Mouse (Mus musculus) limb, embryonic 14.5 days (tissue): Measurements from ENCODE around the gene Gm12800. TPM values are rescaled to one million over a fixed set of nuclear protein-coding genes. Genes with fewer than 3 reads are reported as not detected.
"Not testable (repeated sequence)": the region's sequence is repeated elsewhere in the genome, so short reads cannot be mapped to it uniquely, and the experiment has no call there.

Experiments
- ATAC-seq: fragments of 200-750 bp; cut with Nextera tagmentation; 2 replicates; pipeline ENCODE4 v1.8.0; 2017; ENCODE audit warnings: low read depth, moderate number of reproducible peaks, moderate TSS enrichment; ENCODE audit not compliant: low FRiP score
- DNase-seq: peaks from one replicate; pipeline ENCODE4 v3.0.0-alpha.2; 2015; ENCODE audit warnings: low spot score
- H3K27ac ChIP-seq: fragments of 300-500 bp; sonication (generic); replicated peaks from 2 replicates; pipeline ENCODE4 v1.5.1; 2014; ENCODE audit warnings: low read depth, mild to moderate bottlenecking, low read length, moderate library complexity, mixed read lengths
- H3K27me3 ChIP-seq: fragments of 300-500 bp; sonication (generic); 2 replicates; pipeline ENCODE4 v1.6.1; 2014; ENCODE audit warnings: low read length, mixed read lengths; ENCODE audit not compliant: control insufficient read depth, insufficient read depth
- H3K36me3 ChIP-seq: fragments of 300-500 bp; sonication (generic); 2 replicates; pipeline ENCODE4 v1.6.1; 2014; ENCODE audit warnings: mild to moderate bottlenecking, low read length, moderate library complexity, mixed read lengths; ENCODE audit not compliant: control insufficient read depth, insufficient read depth
- H3K4me1 ChIP-seq: fragments of 300-500 bp; sonication (generic); 2 replicates; pipeline ENCODE4 v1.6.1; 2014; ENCODE audit warnings: antibody characterized with exemption, low read length, mixed read lengths; ENCODE audit not compliant: control insufficient read depth, insufficient read depth
- H3K4me2 ChIP-seq: fragments of 300-500 bp; sonication (generic); replicated peaks from 2 replicates; pipeline ENCODE4 v1.6.1; 2014; ENCODE audit warnings: low read depth, mild to moderate bottlenecking, low read length, moderate library complexity; ENCODE audit not compliant: severe bottlenecking
- H3K4me3 ChIP-seq: fragments of 300-500 bp; sonication (generic); replicated peaks from 2 replicates; pipeline ENCODE4 v1.5.1; 2014; ENCODE audit warnings: low read length
- H3K9ac ChIP-seq: fragments of 300-500 bp; sonication (generic); 2 replicates; pipeline ENCODE4 v1.6.1; 2014; ENCODE audit warnings: mild to moderate bottlenecking, low read depth, low read length, moderate library complexity; ENCODE audit not compliant: severe bottlenecking
- H3K9me3 ChIP-seq: fragments of 300-500 bp; sonication (generic); 2 replicates; pipeline ENCODE4 v1.6.1; 2016; ENCODE audit warnings: low read length; ENCODE audit not compliant: control insufficient read depth
- POLR2A ChIP-seq: fragments of 200-500 bp; IDR thresholded peaks from 2 replicates; pipeline ENCODE4 v1.8.0; 2012; ENCODE audit warnings: inconsistent platforms, mild to moderate bottlenecking, moderate library complexity, borderline replicate concordance; ENCODE audit not compliant: insufficient read depth, insufficient read length; ENCODE audit errors: extremely low read depth
- WGBS: fragments of 180-500 bp; shearing (Covaris S2); extraction: QIAGEN DNeasy Blood & Tissue Kit; methylation state at CpG from one replicate; pipeline ENCODE4 v1.1.7; 2014; 5-methylcytosine and 5-hydroxymethylcytosine counted together
- polyA plus RNA-seq, 2 experiments: library from polyadenylated mRNA; depleted of rRNA in 1 of 2; stranded (reverse) in 1 of 2; unstranded in 1 of 2; fragments of >200 nt; fragmentation: Nextera tagmentation in 1 of 2; extraction: Ambion mirVana in 1 of 2; gene quantifications; 2 replicates each; pipeline versions ENCODE4 v1.2.1 to v1.2.3; 2012 to 2014

Gm12800 gene
- polyA plus RNA-seq, 2 experiments, result not detected

DNA sequence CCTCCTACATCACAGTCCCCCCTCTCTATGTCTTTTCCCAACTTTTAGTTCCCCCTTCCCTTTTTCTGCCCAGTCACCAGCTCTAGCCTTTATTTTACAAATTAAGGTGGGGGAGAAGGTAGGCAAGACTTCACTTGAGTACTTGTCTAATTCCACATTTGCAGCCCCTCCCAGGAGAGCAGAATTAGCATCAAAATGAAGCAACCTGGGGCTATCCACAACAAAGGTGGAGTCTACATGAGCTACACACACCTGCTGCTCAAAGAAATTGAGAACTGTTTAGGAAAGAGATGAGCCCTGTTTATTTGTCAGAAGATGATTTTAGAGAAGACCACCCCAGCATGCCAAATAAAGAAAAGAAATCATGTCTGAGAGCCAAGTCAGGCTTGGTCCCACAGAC is 19.5 kb upstream of the Gm12800 start:
- no peaks in the 10 kb centered on the region for H3K9me3 ChIP-seq
- H3K4me1 ChIP-seq, result no peaks in the 10 kb centered on the region
- no peak overlapping the region for H3K4me2 ChIP-seq
- no peaks in the 10 kb centered on the region for H3K27me3 ChIP-seq
- no peak for ATAC-seq
- no peak overlapping the region for H3K27ac ChIP-seq
- H3K9ac ChIP-seq, result no peak overlapping the region
- H3K4me3 ChIP-seq, result no peak overlapping the region
- TF ChIP-seq POLR2A, result no peak
- no peak for DNase-seq
- H3K36me3 ChIP-seq, result no peaks in the 10 kb centered on the region

DNA sequence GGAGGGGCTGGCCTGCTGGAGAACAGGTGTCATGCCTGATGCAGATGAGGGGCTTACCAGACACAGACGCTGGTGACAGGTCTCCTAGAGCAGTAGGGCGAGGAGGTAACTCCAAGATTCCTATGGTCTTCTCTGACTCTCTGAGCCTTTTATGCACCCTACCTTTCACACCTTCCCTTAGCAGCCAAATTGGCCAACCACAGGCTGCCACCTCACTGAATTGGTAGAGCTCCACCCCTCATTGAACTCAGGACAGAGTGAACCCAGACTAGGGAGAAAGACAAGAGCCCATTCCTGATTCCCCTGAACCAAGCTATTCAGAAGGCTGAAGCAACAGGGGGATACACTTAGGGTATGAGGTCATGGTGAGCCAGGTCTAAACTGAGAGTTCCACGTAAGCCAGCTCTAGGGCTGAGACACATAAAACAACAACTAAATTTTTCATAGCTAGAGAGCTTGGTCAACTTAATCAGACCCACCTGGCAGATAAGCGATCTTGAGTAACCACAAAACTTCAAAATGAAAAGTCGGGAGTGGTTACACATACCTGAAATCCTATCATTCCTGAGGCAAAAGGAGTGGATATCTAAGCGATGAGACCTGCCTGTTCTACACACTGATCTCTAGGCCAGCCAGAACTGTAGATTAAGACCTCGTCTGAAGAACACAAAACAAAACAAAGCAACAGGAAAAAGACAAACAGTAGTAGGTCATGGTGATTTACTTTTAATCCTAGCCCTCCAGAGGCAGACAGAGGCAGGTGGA is 15.1 kb upstream of the Gm12800 start, which contains the start of gene C130073F10Rik:
C130073F10Rik (minus strand) TSS at position 134 of the 765 bp plus-strand sequence.
- Histone ChIP-seq H3K4me2 (no peak within 1 kb of the TSS), H3K9me3 (no peaks in the 10 kb centered on the region), H3K4me1 (no peaks in the 10 kb centered on the region), H3K27me3 (no peaks in the 10 kb centered on the region), H3K4me3 (no peak within 1 kb of the TSS), H3K27ac (no peak within 1 kb of the TSS), H3K9ac (no peak within 1 kb of the TSS), H3K36me3 (no peaks in the 10 kb centered on the region)
- WGBS, result 77% methylated on average over 7 of the region's 7 CpGs
- no peak for DNase-seq
- ATAC-seq, result no peak
- TF ChIP-seq POLR2A, result no peak

DNA sequence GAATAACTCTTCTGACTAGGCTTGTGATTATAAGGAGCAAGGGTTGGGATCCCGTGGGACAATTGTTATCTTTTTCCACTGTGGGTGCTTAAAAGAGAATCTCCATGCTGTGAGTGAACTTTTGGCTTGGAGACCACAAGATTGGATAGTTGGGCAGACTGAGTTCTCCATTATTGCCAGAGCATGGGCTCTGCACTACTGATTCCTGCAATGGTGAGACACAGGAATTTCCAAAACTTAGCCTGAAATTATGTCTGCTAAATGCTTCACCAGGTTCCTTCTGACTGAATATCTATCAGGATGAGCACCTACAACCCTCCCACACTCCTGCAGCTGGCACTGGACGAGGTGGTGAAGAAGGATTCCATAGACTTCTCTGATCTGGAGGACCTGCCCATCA is 31.2 kb downstream of the Gm12800 start, which contains the start of gene Gm12794:
Gm12794 (plus strand) TSS at position 301 of the 400 bp plus-strand sequence.
- not testable (repeated sequence) for H3K36me3 ChIP-seq, H3K4me1 ChIP-seq, H3K4me2 ChIP-seq, H3K27ac ChIP-seq, H3K9me3 ChIP-seq, H3K27me3 ChIP-seq, ATAC-seq, H3K9ac ChIP-seq, H3K4me3 ChIP-seq, DNase-seq
- 75% methylated on average over 2 of the region's 2 CpGs for WGBS

Other genes with a start within 250 kb of the Gm12800 start
- gene Lepr, start 191.7 kb upstream of the Gm12800 start, polyA plus RNA-seq (2012; rRNA removed), result 10.3 and 13.0 TPM in 2 replicates
- gene Lepr, start 191.7 kb upstream of the Gm12800 start, polyA plus RNA-seq (2014; fragmentation: Nextera tagmentation; extraction: Ambion mirVana), result 12.8 and 16.1 TPM in 2 replicates
- 0.08 TPM in 1 of 2 replicates, not detected in the other for gene B020004J07Rik, start 65.1 kb upstream of the Gm12800 start, polyA plus RNA-seq (2012; rRNA removed)
- not detected in 2 replicates for gene B020004J07Rik, start 65.1 kb upstream of the Gm12800 start, polyA plus RNA-seq (2014; fragmentation: Nextera tagmentation; extraction: Ambion mirVana)
- gene C130073F10Rik, start 15.3 kb upstream of the Gm12800 start, polyA plus RNA-seq (2012; rRNA removed), result 0.06 TPM in 1 of 2 replicates, not detected in the other
- gene C130073F10Rik, start 15.3 kb upstream of the Gm12800 start, polyA plus RNA-seq (2014; fragmentation: Nextera tagmentation; extraction: Ambion mirVana), result 0.34 TPM in 1 of 2 replicates, not detected in the other
- not detected in 2 replicates for gene Gm12794, start 31.3 kb downstream of the Gm12800 start, polyA plus RNA-seq (2012; rRNA removed)
- not detected in 2 replicates for gene Gm12794, start 31.3 kb downstream of the Gm12800 start, polyA plus RNA-seq (2014; fragmentation: Nextera tagmentation; extraction: Ambion mirVana)
- gene Gm12790, start 71.9 kb downstream of the Gm12800 start, polyA plus RNA-seq (2012; rRNA removed), result not detected in 2 replicates
- gene Gm12790, start 71.9 kb downstream of the Gm12800 start, polyA plus RNA-seq (2014; fragmentation: Nextera tagmentation; extraction: Ambion mirVana), result not detected in 2 replicates
- gene Gm12789, start 77.5 kb downstream of the Gm12800 start, polyA plus RNA-seq (2012; rRNA removed), result not detected in 2 replicates
- gene Gm12789, start 77.5 kb downstream of the Gm12800 start, polyA plus RNA-seq (2014; fragmentation: Nextera tagmentation; extraction: Ambion mirVana), result not detected in 2 replicates
- gene Pde4b, start 178.4 kb downstream of the Gm12800 start, polyA plus RNA-seq (2012; rRNA removed), result 14.4 and 14.6 TPM in 2 replicates
- 18.3 and 21.1 TPM in 2 replicates for gene Pde4b, start 178.4 kb downstream of the Gm12800 start, polyA plus RNA-seq (2014; fragmentation: Nextera tagmentation; extraction: Ambion mirVana)